Mouse (Mus musculus) limb, embryonic 14.5 days (tissue): ENCODE measurements around the gene Dnajb4. TPM values are rescaled to one million over a fixed set of nuclear protein-coding genes. Genes with fewer than 3 reads are reported as not detected.
A peak's percentile ranks its signal among the peaks of the same experiment; 100 is the strongest.

ENCODE experiments used
- ATAC-seq: fragments of 200-750 bp; cut with Nextera tagmentation; 2 replicates; pipeline ENCODE4 v1.8.0; 2017; ENCODE audit warnings: low read depth, moderate number of reproducible peaks, moderate TSS enrichment; ENCODE audit not compliant: low FRiP score
- DNase-seq: peaks from one replicate; pipeline ENCODE4 v3.0.0-alpha.2; 2015; ENCODE audit warnings: low spot score
- H3K27ac ChIP-seq: fragments of 300-500 bp; sonication (generic); replicated peaks from 2 replicates; pipeline ENCODE4 v1.5.1; 2014; ENCODE audit warnings: low read depth, mild to moderate bottlenecking, low read length, moderate library complexity, mixed read lengths
- H3K27me3 ChIP-seq: fragments of 300-500 bp; sonication (generic); 2 replicates; pipeline ENCODE4 v1.6.1; 2014; ENCODE audit warnings: low read length, mixed read lengths; ENCODE audit not compliant: control insufficient read depth, insufficient read depth
- H3K36me3 ChIP-seq: fragments of 300-500 bp; sonication (generic); 2 replicates; pipeline ENCODE4 v1.6.1; 2014; ENCODE audit warnings: mild to moderate bottlenecking, low read length, moderate library complexity, mixed read lengths; ENCODE audit not compliant: control insufficient read depth, insufficient read depth
- H3K4me1 ChIP-seq: fragments of 300-500 bp; sonication (generic); 2 replicates; pipeline ENCODE4 v1.6.1; 2014; ENCODE audit warnings: antibody characterized with exemption, low read length, mixed read lengths; ENCODE audit not compliant: control insufficient read depth, insufficient read depth
- H3K4me2 ChIP-seq: fragments of 300-500 bp; sonication (generic); replicated peaks from 2 replicates; pipeline ENCODE4 v1.6.1; 2014; ENCODE audit warnings: low read depth, mild to moderate bottlenecking, low read length, moderate library complexity; ENCODE audit not compliant: severe bottlenecking
- H3K4me3 ChIP-seq: fragments of 300-500 bp; sonication (generic); replicated peaks from 2 replicates; pipeline ENCODE4 v1.5.1; 2014; ENCODE audit warnings: low read length
- H3K9ac ChIP-seq: fragments of 300-500 bp; sonication (generic); 2 replicates; pipeline ENCODE4 v1.6.1; 2014; ENCODE audit warnings: mild to moderate bottlenecking, low read depth, low read length, moderate library complexity; ENCODE audit not compliant: severe bottlenecking
- H3K9me3 ChIP-seq: fragments of 300-500 bp; sonication (generic); 2 replicates; pipeline ENCODE4 v1.6.1; 2016; ENCODE audit warnings: low read length; ENCODE audit not compliant: control insufficient read depth
- POLR2A ChIP-seq: fragments of 200-500 bp; IDR thresholded peaks from 2 replicates; pipeline ENCODE4 v1.8.0; 2012; ENCODE audit warnings: inconsistent platforms, mild to moderate bottlenecking, moderate library complexity, borderline replicate concordance; ENCODE audit not compliant: insufficient read depth, insufficient read length; ENCODE audit errors: extremely low read depth
- WGBS: fragments of 180-500 bp; shearing (Covaris S2); extraction: QIAGEN DNeasy Blood & Tissue Kit; methylation state at CpG from one replicate; pipeline ENCODE4 v1.1.7; 2014; 5-methylcytosine and 5-hydroxymethylcytosine counted together
- polyA plus RNA-seq, 2 experiments: library from polyadenylated mRNA; depleted of rRNA in 1 of 2; stranded (reverse) in 1 of 2; unstranded in 1 of 2; fragments of >200 nt; fragmentation: Nextera tagmentation in 1 of 2; extraction: Ambion mirVana in 1 of 2; gene quantifications; 2 replicates each; pipeline versions ENCODE4 v1.2.1 to v1.2.3; 2012 to 2014

Gene Dnajb4
- polyA plus RNA-seq, 2 experiments: 19.2 to 31.6 TPM

GRCm38 (mm10) chr3:152235805-152236204 lies 25.7 kb upstream of the Dnajb4 start:
- H3K4me3 ChIP-seq: no peak overlapping the region
- no peaks in the 10 kb centered on the region for H3K27me3 ChIP-seq
- no peak for TF ChIP-seq POLR2A
- H3K4me2 ChIP-seq: no peak overlapping the region
- no peaks in the 10 kb centered on the region for H3K4me1 ChIP-seq
- DNase-seq (no peak), ATAC-seq (no peak)
- no peak overlapping the region for H3K9ac ChIP-seq
- H3K36me3 ChIP-seq: peaks cover 74% of the 10 kb centered on the region
- no peaks in the 10 kb centered on the region for H3K9me3 ChIP-seq
- no peak overlapping the region for H3K27ac ChIP-seq
- 97% methylated on average over 1 of the region's 1 CpGs for WGBS

GRCm38 (mm10) chr3:152235238-152235637 lies 25.1 kb upstream of the Dnajb4 start:
- ATAC-seq (no peak), DNase-seq (no peak)
- Histone ChIP-seq H3K4me1 (no peaks in the 10 kb centered on the region), H3K9ac (no peak overlapping the region), H3K27ac (no peak overlapping the region), H3K27me3 (no peaks in the 10 kb centered on the region), H3K36me3 (peaks cover 74% of the 10 kb centered on the region), H3K9me3 (no peaks in the 10 kb centered on the region), H3K4me2 (no peak overlapping the region), H3K4me3 (no peak overlapping the region)
- no peak for TF ChIP-seq POLR2A
- WGBS: 97% methylated on average over 1 of the region's 1 CpGs

DNA sequence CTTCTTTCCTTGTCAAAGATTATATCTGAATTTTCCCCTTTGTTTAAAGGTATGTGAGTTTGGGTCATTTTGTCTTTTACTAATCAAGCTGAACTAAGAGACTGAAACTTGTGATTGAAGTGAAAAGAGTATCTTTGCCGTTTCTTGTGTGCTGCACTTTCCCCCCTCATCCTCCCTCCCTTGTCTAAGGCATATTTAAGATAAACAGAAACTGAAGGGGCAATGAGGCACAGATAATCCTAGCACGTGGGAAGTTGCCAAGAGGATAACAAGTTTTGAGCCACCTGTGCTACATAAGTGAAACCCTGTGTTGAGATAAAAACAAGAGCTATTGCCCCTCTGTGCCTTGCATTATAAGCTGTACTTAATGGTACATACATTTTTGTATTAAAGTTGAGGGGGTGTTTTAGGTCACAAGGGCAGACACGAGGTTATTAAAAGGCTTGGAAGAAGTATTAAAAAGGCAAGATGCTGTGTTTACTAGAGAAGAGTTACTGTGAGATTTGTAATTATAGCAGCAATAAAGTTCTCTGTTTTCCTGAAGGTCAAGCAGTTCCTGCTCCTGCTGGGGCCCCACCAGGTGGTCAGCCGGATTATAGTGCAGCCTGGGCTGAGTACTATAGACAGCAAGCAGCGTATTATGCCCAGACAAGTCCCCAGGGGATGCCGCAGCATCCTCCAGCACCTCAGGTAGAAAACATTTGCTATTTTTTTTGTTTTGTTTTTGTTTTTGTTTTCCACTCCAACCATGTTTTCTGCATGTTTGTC lies 21.4 kb upstream of the Dnajb4 start:
- Histone ChIP-seq H3K36me3 (peaks cover 81% of the 10 kb centered on the region), H3K4me3 (no peak overlapping the region), H3K9me3 (no peaks in the 10 kb centered on the region), H3K27me3 (no peaks in the 10 kb centered on the region), H3K4me1 (no peaks in the 10 kb centered on the region), H3K27ac (no peak overlapping the region), H3K9ac (no peak overlapping the region), H3K4me2 (no peak overlapping the region)
- ATAC-seq: 0 out of 2 replicates have a peak, but pooled peaks have one; percentile 54
- DNase-seq: no peak
- 46% methylated on average over 6 of the region's 6 CpGs for WGBS
- TF ChIP-seq POLR2A: no peak

- no peaks in the 10 kb centered on the region for H3K4me1 ChIP-seq
- no peak overlapping the region for H3K4me2 ChIP-seq
- peaks cover 88% of the 10 kb centered on the region for H3K36me3 ChIP-seq
- no peaks in the 10 kb centered on the region for H3K9me3 ChIP-seq
- no peak for TF ChIP-seq POLR2A
- DNase-seq (no peak), ATAC-seq (no peak)
- H3K27me3 ChIP-seq: no peaks in the 10 kb centered on the region
- H3K4me3 ChIP-seq: no peak overlapping the region
- H3K9ac ChIP-seq: no peak overlapping the region
- WGBS: 92% methylated on average over 5 of the region's 5 CpGs
- no peak overlapping the region for H3K27ac ChIP-seq
These were observed 19.2 kb upstream of the Dnajb4 start for GRCm38 (mm10) chr3:152229271-152229670.

DNA sequence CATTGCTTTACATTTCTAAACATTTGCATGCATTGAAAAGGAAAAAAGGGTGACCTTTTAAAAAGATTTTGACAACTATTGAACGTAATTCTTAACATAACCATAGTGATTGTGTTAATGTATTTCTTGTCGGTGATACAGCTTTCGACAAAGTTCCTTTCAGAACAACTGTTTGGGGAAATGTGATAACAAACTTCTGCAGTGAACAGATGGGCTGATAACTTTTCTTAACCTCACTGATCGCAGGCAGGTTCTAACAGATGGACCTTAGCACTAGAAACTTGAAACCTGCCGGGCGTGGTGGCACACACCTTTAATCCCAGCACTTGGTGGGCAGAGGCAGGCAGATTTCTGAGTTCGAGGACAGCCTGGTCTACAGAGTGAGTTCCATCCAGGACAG lies 18.7 kb upstream of the Dnajb4 start:
- WGBS: 95% methylated on average over 7 of the region's 7 CpGs
- no peak overlapping the region for H3K9ac ChIP-seq
- no peak for DNase-seq
- no peak for ATAC-seq
- H3K4me2 ChIP-seq: no peak overlapping the region
- no peak overlapping the region for H3K4me3 ChIP-seq
- no peak for TF ChIP-seq POLR2A
- H3K4me1 ChIP-seq: no peaks in the 10 kb centered on the region
- no peak overlapping the region for H3K27ac ChIP-seq
- H3K27me3 ChIP-seq: no peaks in the 10 kb centered on the region
- H3K9me3 ChIP-seq: no peaks in the 10 kb centered on the region
- H3K36me3 ChIP-seq: peaks cover 89% of the 10 kb centered on the region
